Mouse (Mus musculus) CH12.LX (cell line): ENCODE results near the gene Pdia6. TPM values are rescaled to one million over a fixed set of nuclear protein-coding genes. Genes with fewer than 3 reads are reported as not detected.

Experiments
- DNase-seq: peaks from one replicate; pipeline ENCODE4 v3.0.0-alpha.2; 2013; ENCODE audit errors: extremely low read depth
- H3K27ac ChIP-seq: 2 replicates; pipeline ENCODE4 v1.5.1; 2012; ENCODE audit warnings: low read depth, mild to moderate bottlenecking, control low read depth, moderate library complexity; ENCODE audit not compliant: insufficient read depth
- H3K27me3 ChIP-seq: replicated peaks from 2 replicates; pipeline ENCODE3; 2012; ENCODE audit warnings: inconsistent platforms
- H3K36me3 ChIP-seq, 2 experiments: replicated peaks in 1 of 2; 2 replicates each; pipeline versions ENCODE3 to v1.6.1; 2012; ENCODE audit warnings: inconsistent platforms in 1 of 2, low read length in 1 of 2, mild to moderate bottlenecking in 1 of 2, mixed read lengths in 1 of 2, moderate library complexity in 1 of 2; ENCODE audit not compliant: control insufficient read depth in 1 of 2, insufficient read depth in 1 of 2
- H3K4me1 ChIP-seq, 2 experiments: 2 replicates each; pipeline ENCODE4 v1.6.1; 2012; ENCODE audit warnings: inconsistent platforms in 1 of 2, moderate library complexity in 1 of 2; ENCODE audit not compliant: insufficient read depth in 2 of 2, control insufficient read depth in 1 of 2
- H3K4me2 ChIP-seq: 2 replicates; pipeline ENCODE4 v1.6.1; 2012; ENCODE audit warnings: low read depth, mild to moderate bottlenecking, control low read depth; ENCODE audit not compliant: poor library complexity, insufficient read depth, severe bottlenecking
- H3K4me3 ChIP-seq, 3 experiments: fragments of 150-350 bp in 1 of 3; sonication (generic) in 1 of 3; replicated peaks in 1 of 3; 2 replicates each; pipeline versions ENCODE3 to v1.5.1; 2011 to 2012; ENCODE audit warnings: low read depth in 2 of 3, low read length in 2 of 3, mild to moderate bottlenecking in 2 of 3, moderate library complexity in 2 of 3, control low read depth in 1 of 3, improper control_type of control experiment in 1 of 3, inconsistent platforms in 1 of 3, mixed read lengths in 1 of 3; ENCODE audit not compliant: poor library complexity in 1 of 3
- H3K79me2 ChIP-seq: replicated peaks from 2 replicates; pipeline ENCODE4 v1.6.1; 2012; ENCODE audit warnings: mild to moderate bottlenecking, moderate library complexity; ENCODE audit not compliant: control insufficient read depth, poor library complexity, insufficient read depth, severe bottlenecking; ENCODE audit errors: extremely low read depth
- H3K9ac ChIP-seq: 2 replicates; pipeline ENCODE4 v1.6.1; 2012; ENCODE audit warnings: low read depth, mild to moderate bottlenecking, control low read depth, moderate library complexity; ENCODE audit not compliant: insufficient read depth
- H3K9me3 ChIP-seq: replicated peaks from 2 replicates; pipeline ENCODE3; 2012; ENCODE audit warnings: low read length, inconsistent platforms, mixed read lengths
- BHLHE40 ChIP-seq: IDR thresholded peaks from 2 replicates; pipeline ENCODE4 v1.6.1; 2011; ENCODE audit warnings: mild to moderate bottlenecking, low read depth, low read length, improper control_type of control experiment
- CHD2 ChIP-seq: IDR thresholded peaks from 2 replicates; pipeline ENCODE4 v1.6.1; 2011; ENCODE audit warnings: low read length, improper control_type of control experiment
- CTCF ChIP-seq, 2 experiments: IDR thresholded peaks in 1 of 2; conservative IDR thresholded peaks in 1 of 2; 2 replicates each; pipeline ENCODE4 v1.5.1; 2011 to 2012; ENCODE audit warnings: low read depth in 2 of 2, low read length in 2 of 2, improper control_type of control experiment in 1 of 2, inconsistent platforms in 1 of 2, mild to moderate bottlenecking in 1 of 2, moderate library complexity in 1 of 2
- E2F4 ChIP-seq: IDR thresholded peaks from 2 replicates; pipeline ENCODE4 v1.6.1; 2011; ENCODE audit warnings: low read depth, low read length, improper control_type of control experiment; ENCODE audit not compliant: insufficient replicate concordance
- ELF1 ChIP-seq: IDR thresholded peaks from 2 replicates; pipeline ENCODE4 v1.6.1; 2014; ENCODE audit warnings: low read depth, mild to moderate bottlenecking, inconsistent platforms, low read length, improper control_type of control experiment
- GABPA ChIP-seq: IDR thresholded peaks from 2 replicates; pipeline ENCODE4 v1.6.1; 2012; ENCODE audit warnings: low read depth, low read length, improper control_type of control experiment, inconsistent platforms; ENCODE audit not compliant: insufficient replicate concordance
- HCFC1 ChIP-seq: IDR thresholded peaks from 2 replicates; pipeline ENCODE4 v1.6.1; 2012; ENCODE audit warnings: low read depth, mild to moderate bottlenecking, inconsistent platforms, low read length, improper control_type of control experiment
- IRF4 ChIP-seq: IDR thresholded peaks from 2 replicates; pipeline ENCODE4 v1.6.1; 2014; ENCODE audit warnings: low read depth, mild to moderate bottlenecking, inconsistent platforms, low read length, improper control_type of control experiment
- KAT2A ChIP-seq: IDR thresholded peaks from 2 replicates; pipeline ENCODE4 v1.6.1; 2012; ENCODE audit warnings: low read length, improper control_type of control experiment, inconsistent platforms; ENCODE audit not compliant: insufficient replicate concordance
- MAFK ChIP-seq: IDR thresholded peaks from 2 replicates; pipeline ENCODE4 v1.6.1; 2011; ENCODE audit warnings: low read length, improper control_type of control experiment; ENCODE audit not compliant: insufficient replicate concordance
- MAX ChIP-seq: IDR thresholded peaks from 2 replicates; pipeline ENCODE4 v1.6.1; 2011; ENCODE audit warnings: low read length, improper control_type of control experiment
- MAZ ChIP-seq: IDR thresholded peaks from 2 replicates; pipeline ENCODE4 v1.6.1; 2012; ENCODE audit warnings: low read depth, mild to moderate bottlenecking, inconsistent platforms, low read length, improper control_type of control experiment, moderate library complexity
- MEF2A ChIP-seq: IDR thresholded peaks from 2 replicates; pipeline ENCODE4 v1.6.1; 2014; ENCODE audit warnings: low read depth, mild to moderate bottlenecking, inconsistent platforms, low read length, improper control_type of control experiment, borderline replicate concordance
- MXI1 ChIP-seq: IDR thresholded peaks from 2 replicates; pipeline ENCODE4 v1.6.1; 2011; ENCODE audit warnings: mild to moderate bottlenecking, low read depth, low read length, improper control_type of control experiment
- NELFE ChIP-seq: IDR thresholded peaks from 2 replicates; pipeline ENCODE4 v1.6.1; 2011; ENCODE audit warnings: low read depth, low read length, improper control_type of control experiment
- PAX5 ChIP-seq: IDR thresholded peaks from 2 replicates; pipeline ENCODE4 v1.6.1; 2012; ENCODE audit warnings: low read length, inconsistent platforms, mixed read lengths
- POLR2A ChIP-seq: IDR thresholded peaks from 2 replicates; pipeline ENCODE4 v1.6.1; 2011; ENCODE audit warnings: low read depth, mild to moderate bottlenecking, improper control_type of control experiment, low read length
- RAD21 ChIP-seq: IDR thresholded peaks from 2 replicates; pipeline ENCODE4 v1.6.1; 2011; ENCODE audit warnings: low read depth, mild to moderate bottlenecking, low read length, improper control_type of control experiment, moderate library complexity
- RCOR1 ChIP-seq: conservative IDR thresholded peaks from 2 replicates; pipeline ENCODE4 v1.6.1; 2012; ENCODE audit warnings: low read depth, mild to moderate bottlenecking, inconsistent platforms, low read length, improper control_type of control experiment
- SIN3A ChIP-seq: IDR thresholded peaks from 2 replicates; pipeline ENCODE4 v1.6.1; 2012; ENCODE audit warnings: low read length, improper control_type of control experiment, inconsistent platforms
- SMC3 ChIP-seq: IDR thresholded peaks from 2 replicates; pipeline ENCODE4 v1.6.1; 2011; ENCODE audit warnings: low read depth, low read length, improper control_type of control experiment
- TCF12 ChIP-seq: IDR thresholded peaks from 2 replicates; pipeline ENCODE4 v1.6.1; 2014; ENCODE audit warnings: low read depth, mild to moderate bottlenecking, inconsistent platforms, low read length, improper control_type of control experiment
- UBTF ChIP-seq: IDR thresholded peaks from 2 replicates; pipeline ENCODE4 v1.6.1; 2012; ENCODE audit warnings: low read depth, mild to moderate bottlenecking, inconsistent platforms, low read length, improper control_type of control experiment, moderate library complexity
- USF2 ChIP-seq: conservative IDR thresholded peaks from 2 replicates; pipeline ENCODE4 v1.6.1; 2011; ENCODE audit warnings: low read depth, low read length, improper control_type of control experiment
- dilution Hi-C: fragments of 300-500 bp; cut with MboI; formaldehyde crosslinking; loops from 2 replicates; pipeline ENCODE4 v1.14.3; 2020; ENCODE audit warnings: low sequenced_read_pairs; ENCODE audit not compliant: extremely low pct_unique_long_range_greater_than_20kb, extremely low pct_ligation_motif_present
- in situ Hi-C: fragments of 300-500 bp; cut with MboI; formaldehyde crosslinking; loops from 3 replicates; pipeline ENCODE4 v1.14.3; 2019; ENCODE audit warnings: low sequenced_read_pairs, low pct_ligation_motif_present, low pct_unique_long_range_greater_than_20kb, mixed read lengths
- polyA plus RNA-seq: library from polyadenylated mRNA; unstranded; fragments of >175 nt; gene quantifications from 2 replicates; pipeline ENCODE4 v1.2.1, GENCODE M21; 2012; ENCODE audit warnings: low read depth; ENCODE audit not compliant: insufficient read length
- total RNA-seq, 2 experiments: library from RNA; depleted of rRNA; stranded (reverse); fragments of 300-350 nt in 1 of 2; fragments of >200 nt in 1 of 2; gene quantifications; 2 replicates each; pipeline ENCODE4 v1.2.3; 2012 to 2014

The Pdia6 gene
- total and polyA plus RNA-seq, 3 experiments: 359 to 408 (median 382) TPM

DNA sequence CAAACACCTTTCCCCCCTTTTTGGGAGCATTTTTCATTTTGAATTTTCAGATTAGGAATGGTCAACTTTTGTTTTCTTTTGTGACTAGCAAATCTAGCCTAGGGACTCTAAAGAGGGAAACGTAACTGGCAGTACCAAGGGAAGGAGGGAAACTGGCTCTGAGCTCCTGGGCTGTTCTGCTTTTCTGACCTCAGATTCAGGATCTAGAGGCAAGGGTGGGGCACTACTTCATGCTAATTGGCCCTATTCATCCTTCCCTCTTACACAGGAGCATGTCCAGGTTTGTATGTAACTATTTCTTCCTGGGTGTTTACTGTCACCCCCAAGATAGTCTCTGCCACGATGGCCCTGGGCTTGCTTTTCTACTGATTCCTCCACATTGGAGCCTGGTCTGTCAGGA, 30.6 kb downstream of the Pdia6 start:
- Histone ChIP-seq H3K36me3 (no peaks in the 10 kb centered on the region), H3K9me3 (no peaks in the 10 kb centered on the region), H3K4me2 (no peak overlapping the region), H3K4me3 (no peak overlapping the region), H3K27ac (no peak overlapping the region), H3K27me3 (no peaks in the 10 kb centered on the region), H3K4me1 (peaks cover 10 to 15% of the 10 kb centered on the region in 2 experiments), H3K9ac (no peak overlapping the region), H3K79me2 (no peaks in the 10 kb centered on the region)
- in situ Hi-C loops (no loop called here), dilution Hi-C loops (no loop called here)
- TF ChIP-seq POLR2A (no peak), SMC3 (no peak), UBTF (no peak), MAX (no peak)
- no peak for DNase-seq

DNA sequence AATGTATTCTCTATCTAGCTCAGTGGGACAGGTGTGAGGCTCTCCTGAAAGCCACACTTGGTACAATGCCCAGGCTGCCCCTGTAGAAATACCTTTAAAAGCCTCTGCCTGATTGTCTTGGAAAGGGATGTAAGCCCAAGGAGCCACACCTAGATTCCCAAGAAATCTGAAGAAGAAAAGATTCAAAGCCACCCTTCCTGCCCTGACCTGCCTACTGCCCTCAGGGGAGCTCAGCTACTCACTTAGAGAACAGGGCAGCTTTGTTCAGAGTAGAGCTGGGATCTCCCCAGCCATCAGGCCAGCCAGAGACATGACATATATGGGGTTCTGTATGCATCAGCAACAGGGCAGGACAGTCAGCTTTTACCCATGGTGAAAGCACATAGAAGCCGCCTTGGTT, 33.6 kb downstream of the Pdia6 start:
- H3K9ac ChIP-seq: no peak overlapping the region

DNA sequence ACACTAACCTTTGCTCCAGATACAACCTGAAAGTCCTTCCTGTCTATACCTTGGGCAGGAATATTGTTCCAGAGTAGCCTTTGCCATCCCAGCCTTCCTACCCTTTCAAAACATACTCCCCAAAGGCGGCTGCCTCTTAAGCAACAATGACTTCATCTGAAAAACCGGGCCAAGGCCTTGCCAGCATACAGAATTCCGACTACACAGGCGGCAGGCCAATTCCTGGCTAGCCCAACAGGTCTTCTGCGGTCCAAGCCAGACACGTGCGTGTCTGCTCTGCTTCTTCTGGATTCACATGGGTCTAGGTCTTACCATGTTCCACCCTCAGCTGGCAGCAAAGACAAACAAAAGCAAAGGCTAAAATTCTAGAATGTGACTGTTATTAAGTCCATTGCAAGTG, 39.1 kb downstream of the Pdia6 start:
- in situ Hi-C loops: no loop called here
- H3K27me3 ChIP-seq: peaks cover 4% of the 10 kb centered on the region
- H3K4me1 ChIP-seq: no peaks in the 10 kb centered on the region
- no peak overlapping the region for H3K4me2 ChIP-seq
- H3K79me2 ChIP-seq: no peaks in the 10 kb centered on the region
- H3K36me3 ChIP-seq: no peaks in the 10 kb centered on the region
- TF ChIP-seq USF2: no peak
- no peak for TF ChIP-seq BHLHE40
- no peak for TF ChIP-seq RAD21
- TF ChIP-seq KAT2A: no peak
- TF ChIP-seq UBTF: no peak
- no peak for TF ChIP-seq NELFE
- TF ChIP-seq IRF4: no peak
- no peak for TF ChIP-seq TCF12
- TF ChIP-seq ELF1: no peak
- TF ChIP-seq MAFK: no peak
- no peak for TF ChIP-seq CTCF (conservative IDR thresholded peaks at IDR 0.05 in 1 of 2, IDR thresholded peaks at IDR 0.05 in 1 of 2; ENCODE audit: low read depth in 2 of 2, low read length in 2 of 2)
- no peak for TF ChIP-seq MAZ
- TF ChIP-seq GABPA: no peak
- no peak for TF ChIP-seq CHD2
- TF ChIP-seq HCFC1: no peak
- no peak for TF ChIP-seq E2F4
- no peak for TF ChIP-seq PAX5
- no peak for TF ChIP-seq MEF2A
- no peak for TF ChIP-seq RCOR1
- TF ChIP-seq, all 38 proteins: peak for 0
- Histone ChIP-seq H3K9me3 (no peaks in the 10 kb centered on the region), H3K4me3 (no peak overlapping the region), H3K27ac (no peak overlapping the region), H3K9ac (no peak overlapping the region)
- dilution Hi-C loops: no loop called here
- no peak for DNase-seq

More for the DNA sequence above, 33.6 kb downstream of the Pdia6 start:
- peaks cover 10 to 15% of the 10 kb centered on the region in 2 experiments for H3K4me1 ChIP-seq
- no peaks in the 10 kb centered on the region for H3K36me3 ChIP-seq
- H3K9me3 ChIP-seq: no peaks in the 10 kb centered on the region
- DNase-seq: no peak
- H3K79me2 ChIP-seq: no peaks in the 10 kb centered on the region
- peaks cover 2% of the 10 kb centered on the region for H3K27me3 ChIP-seq
- in situ Hi-C loops: no loop called here
- no peak overlapping the region for H3K27ac ChIP-seq
- no peak overlapping the region for H3K4me3 ChIP-seq
- no peak overlapping the region for H3K4me2 ChIP-seq
- no peak for TF ChIP-seq KAT2A
- TF ChIP-seq TCF12: no peak
- TF ChIP-seq CHD2: no peak
- TF ChIP-seq ELF1: no peak
- no peak for TF ChIP-seq CTCF (conservative IDR thresholded peaks at IDR 0.05 in 1 of 2, IDR thresholded peaks at IDR 0.05 in 1 of 2; ENCODE audit: low read depth in 2 of 2, low read length in 2 of 2)
- TF ChIP-seq MXI1: no peak
- TF ChIP-seq SIN3A: no peak
- no peak for TF ChIP-seq MEF2A
- TF ChIP-seq E2F4: no peak
- TF ChIP-seq, all 38 proteins: peak for 0
- dilution Hi-C loops: no loop called here
